Comparison of ENCODE assay signal across 8 mouse cellular contexts in the genomic region with DNA sequence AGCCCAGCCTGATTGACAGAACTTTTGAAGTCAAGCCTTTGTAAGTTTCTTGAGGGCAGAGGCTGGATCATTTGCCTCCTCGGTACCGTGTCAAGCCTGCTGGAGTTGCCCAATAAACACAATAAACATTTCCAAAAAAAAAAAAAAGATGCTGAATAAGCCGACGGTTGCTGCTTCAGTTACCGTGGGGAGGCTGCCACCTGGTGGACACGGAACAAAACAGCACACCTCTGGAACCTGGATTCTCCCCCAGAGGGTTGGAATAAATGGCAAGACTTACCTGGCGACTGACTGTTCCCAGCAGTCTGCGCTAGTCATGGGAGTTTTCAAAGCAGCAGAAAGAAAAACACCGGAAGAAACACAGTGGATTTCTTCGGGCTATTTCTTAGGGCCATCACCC.
DNase-seq lines count a peak whose midpoint lies in the region; ATAC-seq and TF ChIP-seq lines count a peak whose summit lies in the region.

No protein-coding gene starts in this region.

- ATAC-seq in lung, postnatal 0 days: peak; percentile 56; the same call in 1 of the 2 replicates

- DNase-seq in gastrocnemius, adult 18-20 months (ENCODE audit: low spot score): peak; percentile 36
- DNase-seq in gastrocnemius, adult 8-10 months (ENCODE audit: low spot score in 2 of 2): no peak
- DNase-seq in adrenal gland, postnatal 10 days: peak; percentile 73
- DNase-seq in embryo, embryonic 11 days: peak; percentile 81
- peak; percentile 45 to 76 for DNase-seq in heart, postnatal 10 days
- DNase-seq in layer of hippocampus, adult 2 months (ENCODE audit: low spot score in 2 of 2): peak; percentile 25 to 78
- DNase-seq in lung, postnatal 0 days (ENCODE audit: low spot score): peak; percentile 72
- DNase-seq in right cerebral cortex, postnatal 25 days: peak; percentile 45

- TF ChIP-seq CTCF in layer of hippocampus, adult 2 months (conservative IDR thresholded peaks at IDR 0.05): peak; percentile 93
- TF ChIP-seq CTCF in lung, postnatal 0 days (IDR thresholded peaks at IDR 0.05): peak; percentile 89

- 0 out of 2 replicates have a peak overlapping the region, but pooled peaks have one; percentile 9 for H3K4me2 ChIP-seq in lung, postnatal 0 days (replicated peaks; ENCODE audit: low read depth, low read length)

- no peak overlapping the region for H3K9ac ChIP-seq in lung, postnatal 0 days (replicated peaks; ENCODE audit: low read depth)

- no peaks in the 10 kb centered on the region for H3K4me1 ChIP-seq in lung, postnatal 0 days (ENCODE audit: insufficient read depth, low read depth, low read length)

- H3K36me3 ChIP-seq in lung, postnatal 0 days (ENCODE audit: insufficient read depth, low read length): no peaks in the 10 kb centered on the region

- WGBS in lung, postnatal 0 days: 5% methylated on average over 10 of the region's 10 CpGs

- no peak overlapping the region for H3K4me3 ChIP-seq in layer of hippocampus, adult 2 months
- no peak overlapping the region for H3K4me3 ChIP-seq in lung, postnatal 0 days (ENCODE audit: low read depth, low read length)

- no peak overlapping the region for H3K27ac ChIP-seq in layer of hippocampus, adult 2 months
- no peak overlapping the region for H3K27ac ChIP-seq in lung, postnatal 0 days (ENCODE audit: low read length)

- peak; percentile 48; the same call in 1 of the 2 replicates for TF ChIP-seq EP300 in lung, postnatal 0 days (IDR thresholded peaks at IDR 0.05)

- no peaks in the 10 kb centered on the region for H3K27me3 ChIP-seq in lung, postnatal 0 days (replicated peaks; ENCODE audit: insufficient read depth, low read length)

- intact Hi-C loops in heart, postnatal 10 days (cut with DNase I): loop anchor here (1.0 to 10.0 kb wide), 3 partner anchors 133 to 380 kb away; no protein-coding TSS in a partner anchor

- H3K9me3 ChIP-seq in lung, postnatal 0 days (ENCODE audit: low read length): no peaks in the 10 kb centered on the region

Comparison
In these comparisons a context has a peak if more than half of its experiments do, and no peak if none do; other contexts are left out.
1. DNase-seq: peak in gastrocnemius, adult 18-20 months (single experiment), adrenal gland, postnatal 10 days (single experiment), embryo, embryonic 11 days (single experiment), heart, postnatal 10 days (2 of 2), layer of hippocampus, adult 2 months (2 of 2), lung, postnatal 0 days (single experiment) and right cerebral cortex, postnatal 25 days (single experiment); none in gastrocnemius, adult 8-10 months (0 of 2).